Mouse (Mus musculus): ENCODE results near the gene Gtf3c4. TPM values are rescaled to one million over a fixed set of nuclear protein-coding genes. Genes with fewer than 3 reads are reported as not detected.

The Gtf3c4 gene
- polyA plus RNA-seq, 1 experiment from 2014 or later = 29.2 TPM

Other genes with a start within 250 kb of the Gtf3c4 start
- 0.98 and 1.1 TPM in 2 replicates for gene Gfi1b, start 218.4 kb downstream of the Gtf3c4 start, polyA plus RNA-seq (2016; fragmentation: Nextera tagmentation; extraction: Ambion mirVana)
- gene Tsc1, start 199.1 kb downstream of the Gtf3c4 start, polyA plus RNA-seq (2016; fragmentation: Nextera tagmentation; extraction: Ambion mirVana) = 31.8 and 34.6 TPM in 2 replicates
- 1.1 and 1.2 TPM in 2 replicates for gene Spaca9, start 140.6 kb downstream of the Gtf3c4 start, polyA plus RNA-seq (2016; fragmentation: Nextera tagmentation; extraction: Ambion mirVana)
- 0.59 and 0.96 TPM in 2 replicates for gene Ak8, start 140.2 kb downstream of the Gtf3c4 start, polyA plus RNA-seq (2016; fragmentation: Nextera tagmentation; extraction: Ambion mirVana)
- 15.3 and 15.7 TPM in 2 replicates for gene Ddx31, start within 50 bp of the Gtf3c4 start, polyA plus RNA-seq (2016; fragmentation: Nextera tagmentation; extraction: Ambion mirVana)
- 13.5 and 17.4 TPM in 2 replicates for gene Barhl1, start 76.3 kb upstream of the Gtf3c4 start, polyA plus RNA-seq (2016; fragmentation: Nextera tagmentation; extraction: Ambion mirVana)
- 0.22 and 0.28 TPM in 2 replicates for gene Cfap77, start 214.7 kb upstream of the Gtf3c4 start, polyA plus RNA-seq (2016; fragmentation: Nextera tagmentation; extraction: Ambion mirVana)
- 10.3 and 13.5 TPM in 2 replicates for gene Ttf1, start 219.9 kb upstream of the Gtf3c4 start, polyA plus RNA-seq (2016; fragmentation: Nextera tagmentation; extraction: Ambion mirVana)

Measured in neural tube, embryonic 12.5 days (tissue).